Mouse (Mus musculus) intestine, postnatal 0 days (tissue): ENCODE measurements at regions not wholly inside any gene's neighbourhood (a gene's known extent, or its start where the extent isn't known, plus 50 kb on each side); places are given as distances from the start of the nearest gene placed in this dataset.

Experiments used
- ATAC-seq: fragments of 200-750 bp; cut with Nextera tagmentation; 2 replicates; pipeline ENCODE4 v1.8.0; 2017; ENCODE audit warnings: mild to moderate bottlenecking, moderate TSS enrichment, moderate library complexity
- H3K27ac ChIP-seq: fragments of 300-500 bp; sonication (generic); 2 replicates; pipeline ENCODE4 v1.5.1; 2014; ENCODE audit warnings: mild to moderate bottlenecking, low read depth, low read length, moderate library complexity
- H3K27me3 ChIP-seq: fragments of 300-500 bp; sonication (generic); replicated peaks from 2 replicates; pipeline ENCODE4 v1.6.1; 2014; ENCODE audit warnings: low read length, mixed read lengths; ENCODE audit not compliant: control insufficient read depth, insufficient read depth
- H3K36me3 ChIP-seq: fragments of 300-500 bp; sonication (generic); 2 replicates; pipeline ENCODE4 v1.6.1; 2014; ENCODE audit warnings: mild to moderate bottlenecking, moderate library complexity; ENCODE audit not compliant: control insufficient read depth, insufficient read depth
- H3K4me1 ChIP-seq: fragments of 300-500 bp; sonication (generic); replicated peaks from 2 replicates; pipeline ENCODE4 v1.6.1; 2014; ENCODE audit warnings: antibody characterized with exemption, low read length, mixed read lengths; ENCODE audit not compliant: control insufficient read depth, insufficient read depth
- H3K4me2 ChIP-seq: fragments of 300-500 bp; sonication (generic); replicated peaks from 2 replicates; pipeline ENCODE4 v1.6.1; 2014; ENCODE audit warnings: low read depth, mild to moderate bottlenecking, moderate library complexity
- H3K4me3 ChIP-seq: fragments of 300-500 bp; sonication (generic); 2 replicates; pipeline ENCODE4 v1.5.1; 2014; ENCODE audit warnings: low read depth, low read length
- H3K9ac ChIP-seq: fragments of 300-500 bp; sonication (generic); 2 replicates; pipeline ENCODE4 v1.6.1; 2014; ENCODE audit warnings: mild to moderate bottlenecking, low read depth, low read length
- H3K9me3 ChIP-seq: fragments of 300-500 bp; sonication (generic); 2 replicates; pipeline ENCODE4 v1.6.1; 2016; ENCODE audit warnings: mixed run types; ENCODE audit not compliant: control insufficient read depth
- CTCF ChIP-seq: sonication (generic); IDR thresholded peaks from 2 replicates; pipeline ENCODE4 v1.5.1; 2016; ENCODE audit warnings: low read depth, mild to moderate bottlenecking, control low read depth, antibody characterized with exemption, moderate library complexity
- WGBS: fragments of 180-500 bp; shearing (Covaris S2); extraction: QIAGEN DNeasy Blood & Tissue Kit; methylation state at CpG from one replicate; pipeline ENCODE4 v1.1.7; 2014; 5-methylcytosine and 5-hydroxymethylcytosine counted together

- no peak overlapping the region for H3K4me3 ChIP-seq
- whole genome bisulfite sequencing = 77% methylated on average over 3 of the region's 3 CpGs
- no peak for TF ChIP-seq CTCF
- no peaks in the 10 kb centered on the region for H3K4me1 ChIP-seq
- H3K27me3 ChIP-seq = no peaks in the 10 kb centered on the region
- H3K9ac ChIP-seq = no peak overlapping the region
- H3K27ac ChIP-seq = no peak overlapping the region
- no peaks in the 10 kb centered on the region for H3K9me3 ChIP-seq
- no peak overlapping the region for H3K4me2 ChIP-seq
- no peaks in the 10 kb centered on the region for H3K36me3 ChIP-seq
- ATAC-seq = no peak
Measured at GRCm38 (mm10) chr5:111542077-111542476, 124.9 kb downstream of the Mn1 start.

GRCm38 (mm10) chr5:111543721-111544495, 126.7 kb downstream of the Mn1 start:
- no peak overlapping the region for H3K4me3 ChIP-seq
- no peaks in the 10 kb centered on the region for H3K9me3 ChIP-seq
- no peak overlapping the region for H3K4me2 ChIP-seq
- no peak for TF ChIP-seq CTCF
- ATAC-seq = no peak
- H3K27ac ChIP-seq = no peak overlapping the region
- no peaks in the 10 kb centered on the region for H3K4me1 ChIP-seq
- WGBS = 78% methylated on average over 9 of the region's 9 CpGs
- H3K27me3 ChIP-seq = no peaks in the 10 kb centered on the region
- no peak overlapping the region for H3K9ac ChIP-seq
- no peaks in the 10 kb centered on the region for H3K36me3 ChIP-seq

- H3K4me3 ChIP-seq = no peak overlapping the region
- no peaks in the 10 kb centered on the region for H3K4me1 ChIP-seq
- no peak overlapping the region for H3K27ac ChIP-seq
- no peaks in the 10 kb centered on the region for H3K36me3 ChIP-seq
- no peak overlapping the region for H3K4me2 ChIP-seq
- no peaks in the 10 kb centered on the region for H3K27me3 ChIP-seq
- WGBS = 72% methylated on average over 16 of the region's 16 CpGs
- no peak overlapping the region for H3K9ac ChIP-seq
- TF ChIP-seq CTCF = peak; percentile 43
- ATAC-seq = no peak
- H3K9me3 ChIP-seq = no peaks in the 10 kb centered on the region
Measured at GRCm38 (mm10) chr5:111553471-111554382, 136.6 kb downstream of the Mn1 start.

- no peak for ATAC-seq
- no peak overlapping the region for H3K27ac ChIP-seq
- WGBS = 38% methylated on average over 24 of the region's 24 CpGs
- no peaks in the 10 kb centered on the region for H3K27me3 ChIP-seq
- no peak overlapping the region for H3K4me3 ChIP-seq
- H3K4me1 ChIP-seq = no peaks in the 10 kb centered on the region
- no peak for TF ChIP-seq CTCF
- no peaks in the 10 kb centered on the region for H3K36me3 ChIP-seq
- H3K9ac ChIP-seq = no peak overlapping the region
- no peaks in the 10 kb centered on the region for H3K9me3 ChIP-seq
- no peak overlapping the region for H3K4me2 ChIP-seq
Measured at GRCm38 (mm10) chr5:111554551-111555311, 137.6 kb downstream of the Mn1 start.

GRCm38 (mm10) chr5:111555312-111555957, 138.3 kb downstream of the Mn1 start:
- Histone ChIP-seq H3K36me3 (no peaks in the 10 kb centered on the region), H3K4me2 (no peak overlapping the region), H3K27ac (no peak overlapping the region), H3K9ac (no peak overlapping the region), H3K27me3 (no peaks in the 10 kb centered on the region), H3K9me3 (no peaks in the 10 kb centered on the region), H3K4me3 (no peak overlapping the region), H3K4me1 (no peaks in the 10 kb centered on the region)
- ATAC-seq = no peak
- WGBS = 26% methylated on average over 3 of the region's 5 CpGs
- TF ChIP-seq CTCF = no peak
